Mouse (Mus musculus) embryonic stem cell, embryonic (primary cell): Measurements from ENCODE around the gene Arhgdia.

ENCODE experiments used
- CTCF ChIA-PET, 4 experiments: fragments of 300-600 bp in 2 of 4; fragments of 350-600 bp in 2 of 4; sonication (Branson Sonifier 250); formaldehyde crosslinking; loops; one replicate each; lab custom pipeline; 2022; ENCODE audit warnings: inconsistent platforms in 2 of 4; lab: Charles Lee
- POLR2A ChIA-PET, 4 experiments: fragments of 300-600 bp in 2 of 4; fragments of 350-600 bp in 2 of 4; sonication (Branson Sonifier 250); formaldehyde crosslinking; loops; one replicate each; lab custom pipeline; 2022; ENCODE audit warnings: antibody characterized with exemption in 4 of 4, inconsistent platforms in 1 of 4; lab: Charles Lee

The Arhgdia gene

GRCm38 (mm10) chr11:120541907-120542306 lies 39.5 kb downstream of the Arhgdia start:
- POLR2A ChIA-PET = interaction anchor here in 3 of 4 experiments (0.7 to 3.9 kb wide), 22 partner anchors 9 to 102 kb away, joined by 3 to 16 read pairs (median 4); partner anchors contain the start of genes P4hb (in 3 of the 3), Gcgr (in 2 of the 3), Ppp1r27 (in 2 of the 3) and Arhgdia (in 1 of the 3)
- CTCF ChIA-PET = interaction anchor here (0.5 to 2.4 kb wide), 21 partner anchors 9 to 511 kb away, joined by 3 to 9 read pairs (median 4); partner anchors contain the start of genes Gcgr (in 2 of the 4), Ppp1r27 (in 2 of the 4), P4hb (in 1 of the 4) and Slc25a10 (in 1 of the 4)

GRCm38 (mm10) chr11:120539285-120540014 lies 42.0 kb downstream of the Arhgdia start:
- ChIA-PET CTCF (interaction anchor here in 1 of 4 experiments (0.6 to 2.4 kb wide), 3 partner anchors 38 to 52 kb away, joined by 3 to 7 read pairs (median 3); no protein-coding TSS in a partner anchor), POLR2A (interaction anchor here in 3 of 4 experiments (0.7 to 2.8 kb wide), 23 partner anchors 8 to 237 kb away, joined by 3 to 13 read pairs (median 3); partner anchors contain the start of genes Gcgr (in 2 of the 3), P4hb (in 2 of the 3), Cenpx (in 1 of the 3) and Dcxr (in 1 of the 3))

- POLR2A ChIA-PET = interaction anchor here in 3 of 4 experiments (0.7 to 1.9 kb wide), 19 partner anchors 8 to 237 kb away, joined by 3 to 11 read pairs (median 3); partner anchors contain the start of genes Gcgr (in 2 of the 3), P4hb (in 2 of the 3), Dcxr (in 1 of the 3) and Mrpl12 (in 1 of the 3)
- CTCF ChIA-PET = interaction anchor here in 1 of 4 experiments (1.2 to 2.4 kb wide), 3 partner anchors 39 to 237 kb away, joined by 3 to 7 read pairs (median 3); no protein-coding TSS in a partner anchor
Measured at GRCm38 (mm10) chr11:120538955-120539284, 42.5 kb downstream of the Arhgdia start.

GRCm38 (mm10) chr11:120538485-120538884 lies 42.9 kb downstream of the Arhgdia start:
- ChIA-PET CTCF (interaction anchor here in 1 of 4 experiments (1.2 to 1.3 kb wide), 2 partner anchors 41 to 238 kb away, joined by 3 read pairs; no protein-coding TSS in a partner anchor), POLR2A (interaction anchor here in 3 of 4 experiments (0.7 to 1.9 kb wide), 17 partner anchors 8 to 238 kb away, joined by 3 to 11 read pairs (median 4); partner anchors contain the start of genes P4hb (in 2 of the 3), Dcxr (in 1 of the 3), Gcgr (in 1 of the 3) and Mrpl12 (in 1 of the 3))

- CTCF ChIA-PET = interaction anchor here in 1 of 4 experiments (0.9 to 1.0 kb wide), 2 partner anchors 44 to 46 kb away, joined by 3 read pairs; no protein-coding TSS in a partner anchor
- POLR2A ChIA-PET = interaction anchor here in 1 of 4 experiments (1.1 to 1.4 kb wide), 3 partner anchors 15 to 68 kb away, joined by 3 to 4 read pairs (median 4); partner anchors contain the start of genes Arl16 and Ppp1r27
Measured at GRCm38 (mm10) chr11:120535804-120536203, 45.6 kb downstream of the Arhgdia start.

GRCm38 (mm10) chr11:120535145-120535544 lies 46.3 kb downstream of the Arhgdia start:
- ChIA-PET POLR2A (interaction anchor here in 2 of 4 experiments (0.8 to 1.8 kb wide), 5 partner anchors 8 to 207 kb away, joined by 3 to 5 read pairs (median 4); partner anchors contain the start of gene Arl16 (in 2 of the 2)), CTCF (no interaction called here)

GRCm38 (mm10) chr11:120534093-120534492 lies 47.3 kb downstream of the Arhgdia start:
- POLR2A ChIA-PET = interaction anchor here in 2 of 4 experiments (0.8 to 1.8 kb wide), 8 partner anchors 9 to 209 kb away, joined by 3 to 5 read pairs (median 3); partner anchors contain the start of genes Arl16 (in 1 of the 2), P4hb (in 1 of the 2) and Ppp1r27 (in 1 of the 2)

GRCm38 (mm10) chr11:120531646-120532045 lies 49.8 kb downstream of the Arhgdia start:
- CTCF ChIA-PET = interaction anchor here in 3 of 4 experiments (0.6 to 2.6 kb wide), 8 partner anchors 10 to 608 kb away, joined by 3 to 9 read pairs (median 3); no protein-coding TSS in a partner anchor
- POLR2A ChIA-PET = interaction anchor here in 3 of 4 experiments (0.6 to 3.6 kb wide), 17 partner anchors 9 to 112 kb away, joined by 3 to 18 read pairs (median 5); partner anchors contain the start of genes P4hb (in 3 of the 3), Pycr1 (in 1 of the 3) and Slc25a10 (in 1 of the 3)

More at GRCm38 (mm10) chr11:120534093-120534492, 47.3 kb downstream of the Arhgdia start:
- CTCF ChIA-PET = no interaction called here

GRCm38 (mm10) chr11:120530085-120530964 lies 51.1 kb downstream of the Arhgdia start, which contains the start of gene Gcgr:
TSS of gene Gcgr (plus strand) at chr11:120530699.
- ChIA-PET POLR2A (interaction anchor here in 3 of 4 experiments (0.6 to 3.6 kb wide), 30 partner anchors 9 to 552 kb away, joined by 3 to 18 read pairs (median 4); partner anchors contain the start of genes P4hb (in 3 of the 3), Mrpl12 (in 2 of the 3), Aspscr1 (in 1 of the 3) and Fasn (in 1 of the 3)), CTCF (interaction anchor here (0.5 to 2.6 kb wide), 16 partner anchors 12 to 911 kb away, joined by 3 to 9 read pairs (median 4); partner anchors contain the start of gene Slc25a10 (in 1 of the 4))

GRCm38 (mm10) chr11:120528903-120529302 lies 52.5 kb downstream of the Arhgdia start:
- POLR2A ChIA-PET = interaction anchor here in 1 of 4 experiments (0.7 to 1.7 kb wide), 6 partner anchors 11 to 46 kb away, joined by 3 to 6 read pairs (median 3); no protein-coding TSS in a partner anchor
- CTCF ChIA-PET = interaction anchor here in 2 of 4 experiments (0.9 to 1.2 kb wide), 2 partner anchors 14 to 198 kb away, joined by 3 to 8 read pairs; partner anchors contain the start of gene Dcxr (in 1 of the 2)
